Mouse (Mus musculus) ES-E14 (cell line): ENCODE measurements at regions not wholly inside any gene's neighbourhood (a gene's known extent, or its start where the extent isn't known, plus 50 kb on each side); places are given as distances from the start of the nearest gene placed in this dataset.

ENCODE experiments used
- HCFC1 ChIP-seq: IDR thresholded peaks from 2 replicates; pipeline ENCODE4 v1.6.1; 2012; ENCODE audit warnings: low read length, inconsistent platforms, borderline replicate concordance; ENCODE audit not compliant: insufficient read depth
- MAFK ChIP-seq: IDR thresholded peaks from 2 replicates; pipeline ENCODE4 v1.6.1; 2014; ENCODE audit warnings: mild to moderate bottlenecking, low read depth, low read length, inconsistent platforms; ENCODE audit not compliant: insufficient read depth
- ZNF384 ChIP-seq: IDR thresholded peaks from 2 replicates; pipeline ENCODE4 v1.6.1; 2012; ENCODE audit warnings: low read depth, low read length, inconsistent platforms

- no peak for TF ChIP-seq ZNF384
- TF ChIP-seq MAFK, result no peak
- no peak for TF ChIP-seq HCFC1
These were observed 190.3 kb downstream of the Zfp326 start for GRCm38 (mm10) chr5:106066706-106067105.
